Mouse (Mus musculus) MEL (cell line): ENCODE data around the gene Ubxn1. TPM values are rescaled to one million over a fixed set of nuclear protein-coding genes. Genes with fewer than 3 reads are reported as not detected.

Experiments used
- DNase-seq: peaks from one replicate; pipeline ENCODE4 v3.0.0; 2011; ENCODE audit warnings: low read depth, low spot score
- H3K27ac ChIP-seq: 2 replicates; pipeline ENCODE4 v1.5.1; 2012; ENCODE audit warnings: low read depth, mild to moderate bottlenecking, control low read depth, low read length, moderate library complexity; ENCODE audit not compliant: control insufficient read depth
- H3K27me3 ChIP-seq, 2 experiments: fragments of 150-350 bp in 1 of 2; sonication (generic) in 1 of 2; 2 replicates each; pipeline ENCODE4 v1.6.1; 2012; ENCODE audit warnings: low read length in 2 of 2, mild to moderate bottlenecking in 2 of 2, improper control_type of control experiment in 1 of 2, moderate library complexity in 1 of 2; ENCODE audit not compliant: insufficient read depth in 2 of 2, control insufficient read depth in 1 of 2
- H3K36me3 ChIP-seq, 2 experiments: 2 replicates each; pipeline ENCODE4 v1.6.1; 2012 to 2014; ENCODE audit warnings: low read length in 2 of 2, improper control_type of control experiment in 1 of 2, inconsistent platforms in 1 of 2, mild to moderate bottlenecking in 1 of 2; ENCODE audit not compliant: insufficient read depth in 2 of 2, control insufficient read depth in 1 of 2
- H3K4me1 ChIP-seq, 2 experiments: fragments of 150-350 bp in 1 of 2; sonication (generic) in 1 of 2; 2 replicates each; pipeline ENCODE4 v1.6.1; 2012; ENCODE audit warnings: low read length in 2 of 2, improper control_type of control experiment in 1 of 2, mild to moderate bottlenecking in 1 of 2; ENCODE audit not compliant: insufficient read depth in 2 of 2, control insufficient read depth in 1 of 2
- H3K4me3 ChIP-seq, 2 experiments: fragments of 150-350 bp in 1 of 2; sonication (generic) in 1 of 2; 2 replicates each; pipeline ENCODE4 v1.5.1; 2012; ENCODE audit warnings: low read depth in 2 of 2, low read length in 2 of 2, mild to moderate bottlenecking in 2 of 2, moderate library complexity in 2 of 2, control low read depth in 1 of 2, improper control_type of control experiment in 1 of 2; ENCODE audit not compliant: control insufficient read depth in 1 of 2, insufficient read depth in 1 of 2
- H3K79me2 ChIP-seq: 2 replicates; pipeline ENCODE4 v1.6.1; 2012; ENCODE audit warnings: mild to moderate bottlenecking, low read length, moderate library complexity; ENCODE audit not compliant: control insufficient read depth, poor library complexity, insufficient read depth
- H3K9ac ChIP-seq: 2 replicates; pipeline ENCODE4 v1.6.1; 2012; ENCODE audit warnings: low read depth, mild to moderate bottlenecking, control low read depth, low read length, moderate library complexity; ENCODE audit not compliant: control insufficient read depth, poor library complexity, severe bottlenecking
- H3K9me3 ChIP-seq: fragments of 150-350 bp; sonication (generic); replicated peaks from 2 replicates; pipeline ENCODE4 v1.6.1; 2012; ENCODE audit warnings: mild to moderate bottlenecking, low read length, improper control_type of control experiment, moderate library complexity; ENCODE audit not compliant: insufficient read depth
- CHD1 ChIP-seq: IDR thresholded peaks from 2 replicates; pipeline ENCODE4 v1.6.1; 2012; ENCODE audit warnings: low read depth, mild to moderate bottlenecking, inconsistent platforms, low read length, improper control_type of control experiment
- CTCF ChIP-seq, 3 experiments: IDR thresholded peaks in 2 of 3; conservative IDR thresholded peaks in 1 of 3; 2 replicates each; pipeline ENCODE4 v1.5.1; 2011 to 2012; ENCODE audit warnings: low read length in 3 of 3, low read depth in 2 of 3, mild to moderate bottlenecking in 2 of 3, improper control_type of control experiment in 1 of 3, inconsistent platforms in 1 of 3, mixed read lengths in 1 of 3, moderate library complexity in 1 of 3; ENCODE audit not compliant: control insufficient read depth in 1 of 3, insufficient read depth in 1 of 3, poor library complexity in 1 of 3, severe bottlenecking in 1 of 3
- ELF1 ChIP-seq: IDR thresholded peaks from 2 replicates; pipeline ENCODE4 v1.6.1; 2014; ENCODE audit warnings: low read depth, mild to moderate bottlenecking, inconsistent platforms, low read length, improper control_type of control experiment, moderate library complexity
- EP300 ChIP-seq, 2 experiments: IDR thresholded peaks; 2 replicates each; pipeline ENCODE4 v1.6.1; 2011; ENCODE audit warnings: improper control_type of control experiment in 2 of 2, low read length in 2 of 2, low read depth in 1 of 2, mild to moderate bottlenecking in 1 of 2
- ETS1 ChIP-seq: IDR thresholded peaks from 2 replicates; pipeline ENCODE4 v1.6.1; 2012; ENCODE audit warnings: low read depth, mild to moderate bottlenecking, inconsistent platforms, low read length, improper control_type of control experiment, moderate library complexity
- MEF2A ChIP-seq: IDR thresholded peaks from 2 replicates; pipeline ENCODE4 v1.6.1; 2014; ENCODE audit warnings: low read depth, mild to moderate bottlenecking, inconsistent platforms, low read length, improper control_type of control experiment; ENCODE audit not compliant: poor library complexity, insufficient replicate concordance, severe bottlenecking; ENCODE audit errors: extremely low read depth
- MXI1 ChIP-seq: IDR thresholded peaks from 2 replicates; pipeline ENCODE4 v1.6.1; 2011; ENCODE audit warnings: mild to moderate bottlenecking, low read depth, low read length, improper control_type of control experiment
- MYB ChIP-seq: IDR thresholded peaks from 2 replicates; pipeline ENCODE4 v1.6.1; 2011; ENCODE audit warnings: mild to moderate bottlenecking, low read depth, low read length, improper control_type of control experiment
- NELFE ChIP-seq: IDR thresholded peaks from 2 replicates; pipeline ENCODE4 v1.6.1; 2011; ENCODE audit warnings: low read depth, low read length, improper control_type of control experiment
- POLR2A ChIP-seq, 2 experiments: IDR thresholded peaks; 2 replicates each; pipeline ENCODE4 v1.6.1; 2011 to 2012; ENCODE audit warnings: low read length in 2 of 2, mild to moderate bottlenecking in 2 of 2, control low read depth in 1 of 2, improper control_type of control experiment in 1 of 2, low read depth in 1 of 2, moderate library complexity in 1 of 2; ENCODE audit not compliant: control insufficient read depth in 1 of 2, insufficient read depth in 1 of 2, poor library complexity in 1 of 2
- POLR2AphosphoS2 ChIP-seq: IDR thresholded peaks from 2 replicates; pipeline ENCODE4 v1.6.1; 2011; ENCODE audit warnings: low read length, improper control_type of control experiment
- POLR2AphosphoS5 ChIP-seq: IDR thresholded peaks from 2 replicates; pipeline ENCODE4 v1.6.1; 2012; ENCODE audit warnings: low read depth, borderline replicate concordance, mild to moderate bottlenecking, inconsistent platforms, low read length, moderate library complexity, mixed read lengths
- RCOR1 ChIP-seq: IDR thresholded peaks from 2 replicates; pipeline ENCODE4 v1.6.1; 2012; ENCODE audit warnings: low read depth, mild to moderate bottlenecking, inconsistent platforms, low read length, improper control_type of control experiment
- SIN3A ChIP-seq: IDR thresholded peaks from 2 replicates; pipeline ENCODE4 v1.6.1; 2012; ENCODE audit warnings: low read length, improper control_type of control experiment, inconsistent platforms
- TAL1 ChIP-seq: IDR thresholded peaks from 2 replicates; pipeline ENCODE4 v1.6.1; 2012; ENCODE audit warnings: mild to moderate bottlenecking, inconsistent platforms, low read length, moderate library complexity, mixed read lengths
- TCF12 ChIP-seq: IDR thresholded peaks from 2 replicates; pipeline ENCODE4 v1.6.1; 2014; ENCODE audit warnings: low read depth, mild to moderate bottlenecking, inconsistent platforms, low read length, improper control_type of control experiment, moderate library complexity
- UBTF ChIP-seq: IDR thresholded peaks from 2 replicates; pipeline ENCODE4 v1.6.1; 2012; ENCODE audit warnings: low read depth, mild to moderate bottlenecking, inconsistent platforms, low read length, improper control_type of control experiment, moderate library complexity, borderline replicate concordance; ENCODE audit not compliant: insufficient read depth
- USF1 ChIP-seq: IDR thresholded peaks from 2 replicates; pipeline ENCODE4 v1.6.1; 2014; ENCODE audit warnings: low read depth, mild to moderate bottlenecking, inconsistent platforms, low read length, improper control_type of control experiment, moderate library complexity
- ZMIZ1 ChIP-seq: IDR thresholded peaks from 2 replicates; pipeline ENCODE4 v1.6.1; 2012; ENCODE audit warnings: low read depth, mild to moderate bottlenecking, inconsistent platforms, low read length, improper control_type of control experiment, moderate library complexity
- polyA plus RNA-seq, 2 experiments: library from polyadenylated mRNA; stranded (reverse) in 1 of 2; unstranded in 1 of 2; fragments of >175 nt in 1 of 2; fragments of >200 nt in 1 of 2; gene quantifications; 2 replicates each; pipeline versions ENCODE4 v1.2.1 to v1.2.4; 2012; ENCODE audit warnings: low replicate concordance in 2 of 2, low read depth in 1 of 2; ENCODE audit not compliant: insufficient read length in 2 of 2, insufficient read depth in 1 of 2, missing spikeins in 1 of 2
- total RNA-seq: library from RNA; depleted of rRNA; stranded (reverse); fragments of 300-350 nt; gene quantifications from 2 replicates; pipeline ENCODE4 v1.2.3, GENCODE M21; 2012

Ubxn1 gene
- total and polyA plus RNA-seq, 3 experiments, result 187 to 366 TPM; not detected in 1

GRCm38 (mm10) chr19:8839908-8840791 lies 31.1 kb upstream of the Ubxn1 start:
- peaks cover 3 to 17% of the 10 kb centered on the region in 2 experiments for H3K4me1 ChIP-seq
- H3K4me3 ChIP-seq, result peak overlapping the region; percentile 77 to 96
- no peak overlapping the region; the same call in 1 of the 2 replicates for H3K27ac ChIP-seq
- H3K9me3 ChIP-seq, result no peaks in the 10 kb centered on the region
- peaks cover 1 to 14% of the 10 kb centered on the region in 2 experiments for H3K36me3 ChIP-seq
- H3K79me2 ChIP-seq, result no peaks in the 10 kb centered on the region; the same call in 1 of the 2 replicates
- no peaks in the 10 kb centered on the region for H3K27me3 ChIP-seq
- TF ChIP-seq POLR2AphosphoS5 (no peak), RCOR1 (no peak), TCF12 (0 out of 2 replicates have a peak, but pooled peaks have one; percentile 4), ELF1 (peak; percentile 45; the same call in 1 of the 2 replicates), ZMIZ1 (0 out of 2 replicates have a peak, but pooled peaks have one; percentile 55), UBTF (no peak), POLR2A (IDR thresholded peaks at IDR 0.05; ENCODE audit: control insufficient read depth in 1 of 2, insufficient read depth in 1 of 2, low read depth in 1 of 2, low read length in 2 of 2, poor library complexity in 1 of 2) (peak; percentile 61 to 70; a peak in 3 of 4 replicates), MYB (no peak), MXI1 (peak; percentile 48), CHD1 (no peak), MEF2A (no peak), POLR2AphosphoS2 (peak; percentile 60; the same call in 1 of the 2 replicates), EP300 (IDR thresholded peaks at IDR 0.05; ENCODE audit: low read depth in 1 of 2, low read length in 2 of 2) (no peak), ETS1 (0 out of 2 replicates have a peak, but pooled peaks have one; percentile 9), USF1 (0 out of 2 replicates have a peak, but pooled peaks have one; percentile 7), CTCF (IDR thresholded peaks at IDR 0.05 in 2 of 3, conservative IDR thresholded peaks at IDR 0.05 in 1 of 3; ENCODE audit: control insufficient read depth in 1 of 3, insufficient read depth in 1 of 3, low read depth in 2 of 3, low read length in 3 of 3, poor library complexity in 1 of 3, severe bottlenecking in 1 of 3) (0 out of 6 replicates have a peak, but pooled peaks of 1 of the 3 experiments have one; percentile 1), NELFE (peak; percentile 74), TAL1 (no peak), SIN3A (peak; percentile 57; the same call in 1 of the 2 replicates)
- peak overlapping the region; percentile 83 for H3K9ac ChIP-seq
- peak; percentile 81 for DNase-seq
